Mouse (Mus musculus) kidney, embryonic 15.5 days (tissue): ENCODE measurements around the gene Mccc1. TPM values are rescaled to one million over a fixed set of nuclear protein-coding genes. Genes with fewer than 3 reads are reported as not detected.

Source experiments
- ATAC-seq: fragments of 200-750 bp; cut with Nextera tagmentation; replicated peaks from 2 replicates; pipeline ENCODE4 v1.8.0; 2017; ENCODE audit warnings: moderate TSS enrichment; ENCODE audit not compliant: low FRiP score
- H3K27ac ChIP-seq: fragments of 300-500 bp; sonication (generic); 2 replicates; pipeline ENCODE4 v1.5.1; 2015; ENCODE audit warnings: mild to moderate bottlenecking, inconsistent platforms
- H3K27me3 ChIP-seq: fragments of 300-500 bp; sonication (generic); 2 replicates; pipeline ENCODE4 v1.6.1; 2015; ENCODE audit warnings: inconsistent platforms
- H3K36me3 ChIP-seq: fragments of 300-500 bp; sonication (generic); 2 replicates; pipeline ENCODE4 v1.6.1; 2015; ENCODE audit warnings: inconsistent platforms
- H3K4me1 ChIP-seq: fragments of 300-500 bp; sonication (generic); 2 replicates; pipeline ENCODE4 v1.6.1; 2015; ENCODE audit warnings: inconsistent platforms
- H3K4me2 ChIP-seq: fragments of 300-500 bp; sonication (generic); 2 replicates; pipeline ENCODE4 v1.6.1; 2015; ENCODE audit warnings: moderate library complexity, mild to moderate bottlenecking, inconsistent platforms
- H3K4me3 ChIP-seq: fragments of 300-500 bp; sonication (generic); replicated peaks from 2 replicates; pipeline ENCODE4 v1.5.1; 2015; ENCODE audit warnings: mild to moderate bottlenecking, inconsistent platforms
- H3K9ac ChIP-seq: fragments of 300-500 bp; sonication (generic); 2 replicates; pipeline ENCODE4 v1.6.1; 2015; ENCODE audit warnings: mild to moderate bottlenecking, inconsistent platforms
- H3K9me3 ChIP-seq: fragments of 300-500 bp; sonication (generic); replicated peaks from 2 replicates; pipeline ENCODE4 v1.6.1; 2016; ENCODE audit warnings: inconsistent platforms
- WGBS: fragments of 180-500 bp; shearing (Covaris S2); methylation state at CpG from one replicate; pipeline ENCODE4 v1.1.7; 2015; ENCODE audit warnings: mixed read lengths; 5-methylcytosine and 5-hydroxymethylcytosine counted together
- polyA plus RNA-seq: library from polyadenylated mRNA; unstranded; fragments of >200 nt; fragmentation: Nextera tagmentation; extraction: Ambion mirVana; gene quantifications from 2 replicates; pipeline ENCODE4 v1.2.1, GENCODE M21; 2015

The Mccc1 gene
- polyA plus RNA-seq, 1 experiment from 2014 or later = 50.4 TPM

- no peak for ATAC-seq
- Histone ChIP-seq H3K9me3 (no peaks in the 10 kb centered on the region), H3K27me3 (no peaks in the 10 kb centered on the region), H3K4me3 (no peak overlapping the region), H3K4me1 (no peaks in the 10 kb centered on the region), H3K9ac (no peak overlapping the region), H3K27ac (no peak overlapping the region), H3K36me3 (peaks cover 70% of the 10 kb centered on the region), H3K4me2 (no peak overlapping the region)
- 92% methylated on average over 4 of the region's 4 CpGs for WGBS
These were observed 37.1 kb downstream of the Mccc1 start for GRCm38 (mm10) chr3:35963401-35963800.

GRCm38 (mm10) chr3:35962967-35963366, 37.5 kb downstream of the Mccc1 start:
- H3K36me3 ChIP-seq = peaks cover 69% of the 10 kb centered on the region

DNA sequence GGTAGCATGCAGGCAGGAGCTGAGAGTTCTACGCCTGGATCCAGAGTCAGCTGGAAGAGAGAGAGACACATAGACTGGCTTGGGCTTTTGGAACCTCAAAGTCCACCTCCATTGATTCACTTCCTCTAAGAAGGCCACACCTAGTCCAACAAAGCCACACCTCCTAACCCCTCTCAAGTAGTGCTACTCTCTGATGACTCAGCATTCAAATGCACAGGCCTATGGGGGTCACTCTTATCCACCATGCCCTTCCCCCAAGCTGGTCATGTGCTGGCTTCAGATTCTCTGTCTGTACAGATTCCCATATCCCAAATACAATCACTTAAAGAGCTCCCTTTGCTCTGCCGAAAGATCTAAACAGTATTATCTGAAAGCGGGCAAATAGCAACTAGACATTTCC, 43.2 kb downstream of the Mccc1 start:
- Histone ChIP-seq H3K36me3 (peaks cover 39% of the 10 kb centered on the region), H3K9me3 (no peaks in the 10 kb centered on the region), H3K27me3 (no peaks in the 10 kb centered on the region), H3K4me1 (no peaks in the 10 kb centered on the region), H3K9ac (no peak overlapping the region), H3K4me2 (no peak overlapping the region), H3K27ac (no peak overlapping the region), H3K4me3 (no peak overlapping the region)
- 94% methylated on average over 3 of the region's 3 CpGs for WGBS
- ATAC-seq = no peak

More at GRCm38 (mm10) chr3:35962967-35963366, 37.5 kb downstream of the Mccc1 start:
- no peaks in the 10 kb centered on the region for H3K27me3 ChIP-seq
- no peaks in the 10 kb centered on the region for H3K9me3 ChIP-seq
- H3K9ac ChIP-seq = no peak overlapping the region
- no peak overlapping the region for H3K4me2 ChIP-seq
- H3K27ac ChIP-seq = no peak overlapping the region
- WGBS = 96% methylated on average over 5 of the region's 5 CpGs
- no peaks in the 10 kb centered on the region for H3K4me1 ChIP-seq
- no peak for ATAC-seq
- no peak overlapping the region for H3K4me3 ChIP-seq

- H3K4me3 ChIP-seq = no peak overlapping the region
- WGBS = 91% methylated on average over 11 of the region's 11 CpGs
- H3K9ac ChIP-seq = no peak overlapping the region
- no peaks in the 10 kb centered on the region for H3K27me3 ChIP-seq
- no peak for ATAC-seq
- peaks cover 25% of the 10 kb centered on the region for H3K36me3 ChIP-seq
- no peaks in the 10 kb centered on the region for H3K4me1 ChIP-seq
- H3K9me3 ChIP-seq = no peaks in the 10 kb centered on the region
- no peak overlapping the region for H3K27ac ChIP-seq
- no peak overlapping the region for H3K4me2 ChIP-seq
These were observed 45.4 kb downstream of the Mccc1 start for GRCm38 (mm10) chr3:35954901-35955575.

GRCm38 (mm10) chr3:35953816-35954215, 46.7 kb downstream of the Mccc1 start:
- Histone ChIP-seq H3K9me3 (no peaks in the 10 kb centered on the region), H3K36me3 (peaks cover 13% of the 10 kb centered on the region), H3K4me3 (no peak overlapping the region), H3K27ac (no peak overlapping the region), H3K4me2 (no peak overlapping the region), H3K27me3 (no peaks in the 10 kb centered on the region), H3K4me1 (no peaks in the 10 kb centered on the region), H3K9ac (no peak overlapping the region)
- ATAC-seq = no peak
- 85% methylated on average over 6 of the region's 6 CpGs for WGBS

- ATAC-seq = no peak
- H3K4me3 ChIP-seq = no peak overlapping the region
These were observed 47.3 kb downstream of the Mccc1 start for GRCm38 (mm10) chr3:35953184-35953583.

GRCm38 (mm10) chr3:35948197-35948596, 52.3 kb downstream of the Mccc1 start:
- Histone ChIP-seq H3K4me3 (no peak overlapping the region), H3K4me1 (no peaks in the 10 kb centered on the region), H3K4me2 (no peak overlapping the region), H3K9ac (no peak overlapping the region), H3K27me3 (no peaks in the 10 kb centered on the region), H3K36me3 (no peaks in the 10 kb centered on the region), H3K9me3 (no peaks in the 10 kb centered on the region), H3K27ac (no peak overlapping the region)
- WGBS = 90% methylated on average over 7 of the region's 7 CpGs
- ATAC-seq = no peak

More at GRCm38 (mm10) chr3:35953184-35953583, 47.3 kb downstream of the Mccc1 start:
- 25% methylated on average over 1 of the region's 1 CpGs for WGBS
- no peaks in the 10 kb centered on the region for H3K9me3 ChIP-seq
- H3K9ac ChIP-seq = no peak overlapping the region
- no peaks in the 10 kb centered on the region for H3K27me3 ChIP-seq
- H3K4me1 ChIP-seq = no peaks in the 10 kb centered on the region
- H3K27ac ChIP-seq = no peak overlapping the region
- H3K4me2 ChIP-seq = no peak overlapping the region
- H3K36me3 ChIP-seq = peaks cover 11% of the 10 kb centered on the region

DNA sequence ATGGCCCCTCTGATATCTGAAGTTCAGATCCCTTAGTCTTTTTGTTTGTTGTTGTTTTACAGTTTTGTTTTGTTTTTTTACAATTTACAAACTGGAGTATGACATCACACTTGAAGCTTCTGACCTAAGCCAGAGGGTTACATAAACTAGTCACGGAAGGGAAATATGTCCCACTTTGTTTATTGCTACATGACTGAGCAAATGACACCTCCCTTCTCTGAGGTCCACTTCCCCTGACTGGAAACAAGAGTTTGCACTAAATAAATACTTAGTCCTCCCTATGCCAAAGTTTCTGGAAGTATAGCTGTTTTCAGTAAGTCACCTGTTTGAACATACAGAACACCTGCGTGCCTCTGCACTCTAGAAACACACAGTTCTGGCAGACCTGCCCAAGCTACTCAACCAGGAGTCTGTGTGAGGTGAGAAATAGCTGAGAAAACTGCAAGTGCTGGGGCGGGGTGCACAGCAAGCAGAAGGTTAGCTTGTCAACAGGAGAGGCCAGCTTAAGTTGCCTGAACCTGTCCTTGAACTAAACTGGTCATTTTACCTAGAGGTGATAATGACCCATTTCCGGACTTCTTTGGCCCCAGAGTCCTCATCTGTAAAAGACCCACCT, 59.9 kb downstream of the Mccc1 start:
- WGBS = 84% methylated on average over 4 of the region's 4 CpGs
- no peaks in the 10 kb centered on the region for H3K27me3 ChIP-seq

GRCm38 (mm10) chr3:35940047-35940446, 60.4 kb downstream of the Mccc1 start:
- Histone ChIP-seq H3K27ac (no peak overlapping the region), H3K27me3 (no peaks in the 10 kb centered on the region), H3K9me3 (no peaks in the 10 kb centered on the region), H3K4me1 (no peaks in the 10 kb centered on the region), H3K9ac (no peak overlapping the region), H3K36me3 (peaks cover 20% of the 10 kb centered on the region), H3K4me2 (no peak overlapping the region), H3K4me3 (no peak overlapping the region)
- ATAC-seq = no peak
- WGBS = 40% methylated on average over 2 of the region's 2 CpGs

More for the DNA sequence above, 59.9 kb downstream of the Mccc1 start:
- H3K9me3 ChIP-seq = no peaks in the 10 kb centered on the region
- no peak overlapping the region for H3K4me2 ChIP-seq
- ATAC-seq = no peak
- H3K4me3 ChIP-seq = no peak overlapping the region
- H3K36me3 ChIP-seq = peaks cover 20% of the 10 kb centered on the region
- no peaks in the 10 kb centered on the region for H3K4me1 ChIP-seq
- no peak overlapping the region for H3K27ac ChIP-seq
- H3K9ac ChIP-seq = no peak overlapping the region

- WGBS = 94% methylated on average over 6 of the region's 6 CpGs
- H3K36me3 ChIP-seq = peaks cover 20% of the 10 kb centered on the region
- no peaks in the 10 kb centered on the region for H3K27me3 ChIP-seq
- H3K9me3 ChIP-seq = no peaks in the 10 kb centered on the region
- H3K4me2 ChIP-seq = no peak within 1 kb of the TSS
- H3K27ac ChIP-seq = no peak within 1 kb of the TSS
- ATAC-seq = no peak
- H3K4me1 ChIP-seq = peaks cover 12% of the 10 kb centered on the region
- H3K9ac ChIP-seq = no peak within 1 kb of the TSS
- H3K4me3 ChIP-seq = no peak within 1 kb of the TSS
These were observed 63.1 kb downstream of the Mccc1 start, which contains the start of gene Dcun1d1 for GRCm38 (mm10) chr3:35937345-35937744. Dcun1d1 (minus strand) TSS chr3:35937445.

GRCm38 (mm10) chr3:35933405-35933777, 67.1 kb downstream of the Mccc1 start:
- Histone ChIP-seq H3K4me2 (peak overlapping the region; percentile 87), H3K9ac (peak overlapping the region; percentile 98), H3K36me3 (peaks cover 11% of the 10 kb centered on the region), H3K9me3 (no peaks in the 10 kb centered on the region), H3K4me1 (peaks cover 26% of the 10 kb centered on the region), H3K27ac (peak overlapping the region; percentile 96), H3K4me3 (peak overlapping the region; percentile 95), H3K27me3 (no peaks in the 10 kb centered on the region)
- WGBS = under 1% methylated on average over 14 of the region's 14 CpGs
- ATAC-seq = no peak; the same call in 1 of the 2 replicates

DNA sequence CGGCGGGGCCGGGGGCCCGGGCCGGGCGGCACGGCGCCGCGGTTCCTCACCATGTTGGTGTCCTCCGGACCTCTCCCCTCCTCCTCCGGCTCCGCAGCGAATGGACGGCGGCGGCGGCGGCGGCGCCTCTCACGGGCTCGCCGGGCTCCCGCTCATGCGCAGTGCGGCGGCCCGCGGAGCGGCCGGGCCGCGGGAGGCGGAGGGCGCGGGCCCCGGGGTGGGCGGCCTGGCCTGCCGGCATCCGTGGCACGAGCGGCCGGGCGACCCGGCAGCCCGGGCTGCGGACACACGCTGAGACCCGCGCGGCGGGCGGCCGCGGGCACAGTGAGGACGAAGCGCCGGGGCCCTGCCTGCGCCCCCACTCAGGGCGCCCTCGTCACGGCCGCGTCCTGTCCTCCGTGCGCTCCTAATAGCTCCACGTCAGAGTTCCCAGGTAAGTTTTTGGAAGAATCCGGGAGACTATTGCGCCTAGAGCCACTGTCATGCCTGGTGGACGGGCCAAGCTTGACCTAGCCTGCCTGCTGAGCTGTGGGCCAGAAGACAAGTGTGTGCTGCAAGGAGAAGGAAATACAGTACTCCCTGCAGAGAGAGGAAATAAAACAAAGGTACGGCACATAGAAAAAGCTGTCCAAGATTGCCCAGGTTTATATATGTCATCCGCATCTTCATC, 67.6 kb downstream of the Mccc1 start:
- no peaks in the 10 kb centered on the region for H3K9me3 ChIP-seq
- peaks cover 9% of the 10 kb centered on the region; the same call in 1 of the 2 replicates for H3K36me3 ChIP-seq
- ATAC-seq = peak; percentile 94
- WGBS = 0% methylated on average over 39 of the region's 73 CpGs
- H3K4me2 ChIP-seq = peak overlapping the region; percentile 87
- H3K27me3 ChIP-seq = no peaks in the 10 kb centered on the region
- peaks cover 26% of the 10 kb centered on the region for H3K4me1 ChIP-seq
- peak overlapping the region; percentile 98 for H3K9ac ChIP-seq
- H3K27ac ChIP-seq = peak overlapping the region; percentile 96
- peak overlapping the region; percentile 95 for H3K4me3 ChIP-seq
